ENCODE assay signal across 17 mouse cellular contexts in genomic region chr19:7139321-7139720, GRCm38 (mm10). TPM values are rescaled to one million over a fixed set of nuclear protein-coding genes. Genes with fewer than 3 reads are reported as not detected.
DNase-seq lines count a peak whose midpoint lies in the region; ATAC-seq and TF ChIP-seq lines count a peak whose summit lies in the region.
"Had no signal": no experiment of that assay in that cellular context is flagged by ENCODE, and none has a peak within 500 bp of the region (broad histone marks: within the 10 kb centered on the region; RNA-seq: fewer than 3 reads in every experiment).

No protein-coding gene starts in this region.

- H3K4me1 ChIP-seq in heart, embryonic 13.5 days, result peaks cover 90% of the 10 kb centered on the region
- H3K4me1 ChIP-seq in heart, adult 2 months (ENCODE audit: control insufficient read depth, insufficient read depth, low read length), result peaks cover 11% of the 10 kb centered on the region
- H3K4me1 ChIP-seq in midbrain, embryonic 10.5 days, result peaks cover 99% of the 10 kb centered on the region
- peaks cover 98% of the 10 kb centered on the region for H3K4me1 ChIP-seq in midbrain, embryonic 15.5 days
- peaks cover 100% of the 10 kb centered on the region for H3K4me1 ChIP-seq in embryonic facial prominence, embryonic 13.5 days
- H3K4me1 ChIP-seq in limb, embryonic 12.5 days (replicated peaks), result peaks cover 96% of the 10 kb centered on the region

- H3K79me2 ChIP-seq in heart, adult 2 months (replicated peaks; ENCODE audit: control insufficient read depth, insufficient read depth, low read length), result no peaks in the 10 kb centered on the region

- H3K4me2 ChIP-seq in heart, embryonic 13.5 days, result no peak overlapping the region
- no peak overlapping the region for H3K4me2 ChIP-seq in midbrain, embryonic 15.5 days
- 0 out of 2 replicates have a peak overlapping the region, but pooled peaks have one; percentile 12 for H3K4me2 ChIP-seq in embryonic facial prominence, embryonic 13.5 days
- H3K4me2 ChIP-seq in limb, embryonic 12.5 days, result peak overlapping the region; percentile 47

- DNase-seq in heart, adult 2 months, result no peak
- no peak for DNase-seq in midbrain, embryonic 10.5 days (ENCODE audit: low spot score)
- no peak for DNase-seq in thymus, postnatal 10 days (ENCODE audit: low spot score in 2 of 2)
- DNase-seq: adrenal gland, postnatal 36 days; cerebellum, adult 8-10 months; gastrocnemius, postnatal 14 days; heart, postnatal 36 days; kidney, postnatal 10 days; lung, adult 18-20 months; lung, postnatal 36 days; thymus, postnatal 25 days had no signal

- peak overlapping the region; percentile 38; the same call in 1 of the 2 replicates for H3K9ac ChIP-seq in heart, embryonic 13.5 days
- H3K9ac ChIP-seq in heart, adult 2 months (ENCODE audit: low read depth, low read length), result no peak overlapping the region
- no peak overlapping the region for H3K9ac ChIP-seq in midbrain, embryonic 15.5 days
- peak overlapping the region; percentile 17; the same call in 1 of the 2 replicates for H3K9ac ChIP-seq in embryonic facial prominence, embryonic 13.5 days
- no peak overlapping the region for H3K9ac ChIP-seq in limb, embryonic 12.5 days (replicated peaks)

- 57% methylated on average over 4 of the region's 4 CpGs for WGBS in heart, embryonic 13.5 days
- 62% methylated on average over 4 of the region's 4 CpGs for WGBS in heart, adult 2 months
- 77% methylated on average over 4 of the region's 4 CpGs for WGBS in midbrain, embryonic 10.5 days
- WGBS in midbrain, embryonic 15.5 days, result 65% methylated on average over 4 of the region's 4 CpGs
- WGBS in embryonic facial prominence, embryonic 13.5 days, result 39% methylated on average over 4 of the region's 4 CpGs
- WGBS in limb, embryonic 12.5 days, result 48% methylated on average over 4 of the region's 4 CpGs

- H3K4me3 ChIP-seq in heart, embryonic 13.5 days, result no peak overlapping the region
- H3K4me3 ChIP-seq in heart, adult 2 months, result no peak overlapping the region
- H3K4me3 ChIP-seq in midbrain, embryonic 10.5 days, result no peak overlapping the region
- no peak overlapping the region for H3K4me3 ChIP-seq in midbrain, embryonic 15.5 days
- H3K4me3 ChIP-seq in embryonic facial prominence, embryonic 13.5 days, result no peak overlapping the region
- H3K4me3 ChIP-seq in limb, embryonic 12.5 days (replicated peaks), result no peak overlapping the region

- ATAC-seq in heart, embryonic 13.5 days (ENCODE audit: extremely low read depth, insufficient number of reproducible peaks, low FRiP score, low TSS enrichment), result no peak
- ATAC-seq in midbrain, embryonic 15.5 days (replicated peaks), result no peak
- ATAC-seq in embryonic facial prominence, embryonic 13.5 days (ENCODE audit: insufficient number of reproducible peaks, insufficient read depth, low FRiP score, low TSS enrichment, low read depth), result no peak
- no peak for ATAC-seq in limb, embryonic 12.5 days (ENCODE audit: insufficient number of reproducible peaks, insufficient read depth, low FRiP score, low TSS enrichment, low read depth)
- ATAC-seq: intestine, embryonic 16.5 days had no signal

- peaks cover 45% of the 10 kb centered on the region for H3K27me3 ChIP-seq in heart, embryonic 13.5 days (replicated peaks)
- H3K27me3 ChIP-seq in heart, adult 2 months (ENCODE audit: control insufficient read depth, insufficient read depth, low read length), result peaks cover 2% of the 10 kb centered on the region; the same call in 1 of the 2 replicates
- peaks cover 92% of the 10 kb centered on the region for H3K27me3 ChIP-seq in midbrain, embryonic 10.5 days (ENCODE audit: low read depth, poor library complexity, severe bottlenecking)
- no peaks in the 10 kb centered on the region for H3K27me3 ChIP-seq in midbrain, embryonic 15.5 days (replicated peaks)
- peaks cover 25% of the 10 kb centered on the region for H3K27me3 ChIP-seq in embryonic facial prominence, embryonic 13.5 days
- peaks cover 63% of the 10 kb centered on the region for H3K27me3 ChIP-seq in limb, embryonic 12.5 days

- TF ChIP-seq EP300 in heart, adult 2 months (IDR thresholded peaks at IDR 0.05; ENCODE audit: insufficient read depth, low read depth, low read length), result no peak

- intact Hi-C loops in heart, adult 2 months (cut with DNase I), result no loop called here

- no peak overlapping the region for H3K27ac ChIP-seq in heart, embryonic 13.5 days (replicated peaks)
- no peak overlapping the region for H3K27ac ChIP-seq in heart, adult 2 months
- H3K27ac ChIP-seq in midbrain, embryonic 10.5 days (replicated peaks), result peak overlapping the region; percentile 68
- no peak overlapping the region for H3K27ac ChIP-seq in midbrain, embryonic 15.5 days
- no peak overlapping the region for H3K27ac ChIP-seq in embryonic facial prominence, embryonic 13.5 days
- peak overlapping the region; percentile 79 for H3K27ac ChIP-seq in limb, embryonic 12.5 days
- H3K27ac ChIP-seq: stomach, postnatal 0 days had no signal

- no peak for TF ChIP-seq POLR2A in heart, adult 2 months (IDR thresholded peaks at IDR 0.05; ENCODE audit: insufficient read depth, low read depth, low read length)

- no peaks in the 10 kb centered on the region for H3K36me3 ChIP-seq in heart, embryonic 13.5 days
- H3K36me3 ChIP-seq in heart, adult 2 months (ENCODE audit: control insufficient read depth, insufficient read depth, low read length), result no peaks in the 10 kb centered on the region
- no peaks in the 10 kb centered on the region for H3K36me3 ChIP-seq in midbrain, embryonic 10.5 days
- H3K36me3 ChIP-seq in midbrain, embryonic 15.5 days (replicated peaks), result no peaks in the 10 kb centered on the region
- H3K36me3 ChIP-seq in embryonic facial prominence, embryonic 13.5 days, result no peaks in the 10 kb centered on the region
- no peaks in the 10 kb centered on the region for H3K36me3 ChIP-seq in limb, embryonic 12.5 days

- H3K9me3 ChIP-seq in heart, embryonic 13.5 days, result no peaks in the 10 kb centered on the region
- no peaks in the 10 kb centered on the region for H3K9me3 ChIP-seq in midbrain, embryonic 10.5 days (replicated peaks)
- H3K9me3 ChIP-seq in midbrain, embryonic 15.5 days, result no peaks in the 10 kb centered on the region
- no peaks in the 10 kb centered on the region for H3K9me3 ChIP-seq in embryonic facial prominence, embryonic 13.5 days
- no peaks in the 10 kb centered on the region for H3K9me3 ChIP-seq in limb, embryonic 12.5 days

- TF ChIP-seq CTCF in heart, adult 2 months (IDR thresholded peaks at IDR 0.05), result no peak

RNA-seq across cellular contexts. Expression of gene Flrt1, which starts 33.8 kb away (rescaled TPM):
- 1.1 and 1.4 TPM in 2 replicates for polyA plus RNA-seq in heart, embryonic 13.5 days (2015; fragmentation: Nextera tagmentation; extraction: Ambion mirVana)
- total RNA-seq in heart, adult 2 months (2021), result 1 to 10 TPM; 1.1 to 1.2 TPM
- 0.84 and 0.94 TPM in 2 replicates for polyA plus RNA-seq in heart, adult 2 months (2012; rRNA removed)
- 6.0 and 7.5 TPM in 2 replicates for polyA plus RNA-seq in midbrain, embryonic 10.5 days (2016; fragmentation: Nextera tagmentation; extraction: Ambion mirVana)
- polyA plus RNA-seq in midbrain, embryonic 15.5 days (2015; fragmentation: Nextera tagmentation; extraction: Ambion mirVana), result 12.2 and 12.5 TPM in 2 replicates
- 13.0 and 13.6 TPM in 2 replicates for polyA plus RNA-seq in embryonic facial prominence, embryonic 13.5 days (2015; fragmentation: Nextera tagmentation; extraction: Ambion mirVana)
- polyA plus RNA-seq in limb, embryonic 12.5 days (2016; fragmentation: Nextera tagmentation; extraction: Ambion mirVana), result 3.5 and 4.4 TPM in 2 replicates

Comparison
In these comparisons a context has a peak if more than half of its experiments do, and no peak if none do; other contexts are left out.
1. H3K27ac ChIP-seq: peak in midbrain, embryonic 10.5 days (single experiment) and limb, embryonic 12.5 days (single experiment); none in heart, embryonic 13.5 days (single experiment), heart, adult 2 months (single experiment), midbrain, embryonic 15.5 days (single experiment) and embryonic facial prominence, embryonic 13.5 days (single experiment).
2. H3K9ac ChIP-seq: peak in heart, embryonic 13.5 days (single experiment) and embryonic facial prominence, embryonic 13.5 days (single experiment); none in heart, adult 2 months (single experiment), midbrain, embryonic 15.5 days (single experiment) and limb, embryonic 12.5 days (single experiment).
3. H3K4me2 ChIP-seq: peak in embryonic facial prominence, embryonic 13.5 days (single experiment) and limb, embryonic 12.5 days (single experiment); none in heart, embryonic 13.5 days (single experiment) and midbrain, embryonic 15.5 days (single experiment).